Mouse (Mus musculus) heart, adult 2 months (tissue): ENCODE results near the gene Dach1.

Experiments used
- CTCF ChIP-seq: fragments of 200-600 bp; IDR thresholded peaks from 2 replicates; pipeline ENCODE4 v1.8.1; 2022; ENCODE audit warnings: antibody characterized with exemption, mild to moderate bottlenecking, moderate library complexity
- EP300 ChIP-seq: fragments of 200-500 bp; IDR thresholded peaks from 2 replicates; pipeline ENCODE4 v1.6.1; 2011; ENCODE audit warnings: low read depth, low read length, control low read depth; ENCODE audit not compliant: insufficient read depth

GRCm38 (mm10) chr14:97814555-97815175 is 354.9 kb downstream of the Dach1 start:
- no peak for TF ChIP-seq CTCF
- TF ChIP-seq EP300 = no peak
